Mouse (Mus musculus) bone marrow, adult 2 months (tissue): ENCODE data around the gene Rgs7.

Experiments used
- CTCF ChIP-seq: fragments of 200-500 bp; IDR thresholded peaks from 2 replicates; pipeline ENCODE4 v1.5.1; 2011; ENCODE audit warnings: low read length, control low read depth; ENCODE audit not compliant: control insufficient read depth, insufficient read depth
- POLR2A ChIP-seq: fragments of 200-500 bp; IDR thresholded peaks from 2 replicates; pipeline ENCODE4 v1.6.1; 2011; ENCODE audit warnings: low read depth, mild to moderate bottlenecking, control low read depth, low read length, borderline replicate concordance; ENCODE audit not compliant: control insufficient read depth

DNA sequence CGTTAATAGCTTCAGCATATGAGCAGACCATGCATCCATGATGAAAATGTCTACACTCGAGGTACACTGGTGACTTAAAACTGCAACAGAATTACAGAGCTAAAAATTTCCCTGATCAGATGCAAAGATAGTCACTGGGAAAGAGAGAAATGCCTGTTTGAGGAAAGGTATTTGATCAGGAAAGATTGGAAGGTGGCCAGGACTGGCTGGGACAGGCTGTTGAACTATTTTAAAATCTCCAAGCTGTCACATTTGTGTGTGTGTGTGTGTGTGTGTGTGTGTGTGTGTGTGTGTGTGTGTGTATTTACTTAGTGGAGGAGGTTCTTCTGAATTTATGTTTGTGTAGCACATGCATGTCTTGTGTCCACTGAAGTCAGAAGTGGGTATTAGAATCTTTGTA, 27.7 kb downstream of the Rgs7 start:
- no peak for TF ChIP-seq CTCF
- TF ChIP-seq POLR2A, result no peak
